Mouse (Mus musculus) adrenal gland, postnatal 25 days (tissue): Measurements from ENCODE around the gene Nudt4. TPM values are rescaled to one million over a fixed set of nuclear protein-coding genes. Genes with fewer than 3 reads are reported as not detected.
"Not testable (repeated sequence)": the region's sequence is repeated elsewhere in the genome, so short reads cannot be mapped to it uniquely, and the experiment has no call there.

Source experiments
- DNase-seq: peaks from one replicate; pipeline ENCODE4 v3.0.0; 2021; ENCODE audit warnings: mixed read lengths
- total RNA-seq: library from RNA; stranded (reverse); gene quantifications from 2 replicates; pipeline ENCODE4 v1.2.3, GENCODE M21; 2021

Gene Nudt4
- total RNA-seq, 1 experiment from 2014 or later: 146 TPM

DNA sequence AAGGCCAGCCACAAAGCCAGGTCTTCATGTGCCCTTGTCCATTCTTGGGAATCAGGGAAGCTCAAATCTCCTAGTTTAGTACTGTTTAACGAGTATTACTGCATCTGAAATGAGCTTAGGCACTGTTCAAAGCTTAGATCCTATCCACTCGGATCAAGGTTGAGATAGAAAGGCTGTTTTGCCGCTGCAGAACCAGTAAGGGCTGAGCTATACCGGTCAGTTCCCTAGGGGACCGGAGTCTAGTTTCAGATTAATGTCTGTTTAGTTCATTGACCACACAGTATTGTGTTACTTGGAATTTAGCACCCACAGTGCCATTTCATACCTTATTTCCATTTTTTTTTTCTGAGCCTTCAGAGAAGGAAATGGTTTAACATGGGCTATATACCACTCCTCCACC lies 3.6 kb upstream of the Nudt4 start:
- no peak for DNase-seq

DNA sequence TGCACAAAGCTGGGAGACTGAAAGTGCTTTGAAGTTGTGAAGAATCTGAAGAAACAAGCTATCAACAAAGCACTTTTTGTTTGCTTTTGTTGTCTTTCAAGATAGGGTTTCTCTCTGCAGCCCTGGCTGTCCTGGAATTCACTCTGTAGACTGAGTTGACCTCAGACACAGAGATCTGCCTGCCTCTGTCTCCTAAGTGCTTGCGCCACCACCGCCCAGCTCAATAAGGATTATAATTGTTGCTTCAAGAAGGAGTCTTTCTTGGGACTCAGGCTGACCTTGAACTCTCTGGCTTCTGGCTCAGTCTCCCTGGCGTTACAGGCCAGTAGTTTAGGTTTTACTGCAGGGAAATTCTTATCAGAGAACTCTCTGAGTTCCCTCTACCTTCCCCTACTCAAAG lies 2.8 kb upstream of the Nudt4 start:
- DNase-seq: no peak

DNA sequence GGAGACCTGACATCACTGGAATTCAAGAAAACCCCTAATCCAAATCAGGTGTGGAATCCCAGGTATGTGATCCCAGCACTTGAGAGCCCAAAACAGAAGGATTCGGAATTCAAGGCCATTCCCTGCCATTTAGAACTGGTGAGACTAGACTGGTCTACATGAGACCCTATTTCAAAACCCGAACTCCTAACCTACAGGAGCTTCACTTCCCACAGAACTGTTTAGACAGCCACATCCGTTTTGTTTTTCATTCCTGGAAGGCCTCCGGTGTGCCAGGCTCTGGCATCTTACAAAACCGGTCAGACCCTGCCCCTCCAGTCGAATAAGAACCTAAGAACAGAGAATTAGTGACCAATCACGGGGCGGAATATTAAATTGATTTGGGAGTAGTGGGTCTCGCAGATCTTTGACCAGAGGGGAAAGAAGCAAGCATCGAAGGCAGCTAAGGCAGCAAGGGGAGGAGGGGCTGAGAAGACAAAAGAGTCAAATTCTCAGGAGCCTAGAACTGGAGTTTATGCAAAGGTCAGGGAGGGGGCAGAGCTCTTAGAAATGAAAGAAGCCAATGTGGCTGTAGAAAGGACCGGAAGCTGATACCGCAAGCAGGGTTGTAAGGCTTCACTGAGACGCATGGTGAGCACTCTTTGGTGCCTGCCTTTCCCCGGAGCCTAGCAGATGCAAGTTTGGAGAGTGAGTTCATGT lies 1.4 kb upstream of the Nudt4 start:
- DNase-seq: no peak

DNA sequence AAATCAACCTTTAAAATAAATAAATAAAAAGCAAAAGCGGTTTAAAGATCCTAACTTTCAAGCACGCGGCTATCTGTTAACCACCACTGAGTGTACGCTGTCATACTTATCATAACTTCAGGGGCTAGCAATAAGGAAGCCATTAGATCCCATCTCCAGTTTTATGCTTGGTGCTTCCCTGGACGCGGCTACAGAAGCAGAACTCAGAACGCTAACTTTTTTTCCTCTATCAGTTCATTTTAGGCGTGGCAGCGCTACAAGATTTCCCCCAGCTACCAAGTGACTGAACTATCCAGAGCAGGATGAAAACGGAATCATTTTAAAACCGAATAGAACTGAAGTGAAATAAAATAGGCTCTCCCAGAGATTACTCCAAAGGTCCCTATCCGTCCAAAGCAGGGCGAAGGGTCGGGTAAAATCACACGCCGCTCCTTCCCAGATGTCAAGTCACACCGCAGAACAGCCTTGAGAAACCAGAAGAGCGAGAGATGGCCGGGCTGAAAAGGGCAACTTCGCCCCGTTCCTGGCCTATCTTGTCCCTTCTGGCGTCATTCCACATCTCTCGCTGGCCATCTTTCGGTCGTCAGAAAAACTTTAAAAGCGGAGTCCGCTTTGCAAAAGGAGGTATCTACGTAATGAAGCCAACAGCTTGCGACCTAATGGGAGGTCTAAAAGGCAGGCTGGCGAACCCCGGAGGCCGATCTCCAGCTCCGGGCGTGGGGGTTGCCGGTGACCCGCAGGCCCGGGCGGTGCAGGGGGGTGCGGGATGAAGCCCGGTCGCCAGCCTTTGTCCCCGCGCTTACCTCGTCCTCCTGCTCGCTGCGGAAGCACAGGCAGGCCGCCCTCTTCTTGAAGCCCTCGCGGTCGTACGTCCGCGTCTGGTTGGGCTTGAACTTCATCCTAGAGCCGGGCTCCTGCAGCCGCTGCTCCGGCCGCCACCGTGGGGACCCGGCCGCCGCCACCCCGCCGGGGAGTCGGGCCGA lies 796 bp downstream of the Nudt4 start:
- peak; percentile 49 for DNase-seq

DNA sequence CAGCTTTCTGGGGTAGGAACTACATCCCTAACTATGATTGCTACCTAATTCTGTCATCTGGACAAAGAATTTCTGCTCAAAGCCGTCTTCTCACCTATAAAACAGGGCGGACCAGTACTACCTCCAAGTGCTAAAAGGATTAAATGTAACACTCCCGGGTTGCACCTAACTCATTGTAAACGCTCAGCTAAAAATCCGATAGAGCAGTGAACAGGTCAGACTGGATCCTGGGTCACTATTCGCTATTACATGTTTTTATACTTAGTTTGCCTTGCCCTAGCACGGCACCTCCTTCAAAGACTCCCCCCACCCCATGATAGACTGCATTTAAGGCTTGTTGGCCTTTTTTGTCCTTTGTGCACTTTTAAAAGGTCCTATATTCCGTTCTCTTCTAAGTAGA lies 1.6 kb downstream of the Nudt4 start:
- no peak for DNase-seq

DNA sequence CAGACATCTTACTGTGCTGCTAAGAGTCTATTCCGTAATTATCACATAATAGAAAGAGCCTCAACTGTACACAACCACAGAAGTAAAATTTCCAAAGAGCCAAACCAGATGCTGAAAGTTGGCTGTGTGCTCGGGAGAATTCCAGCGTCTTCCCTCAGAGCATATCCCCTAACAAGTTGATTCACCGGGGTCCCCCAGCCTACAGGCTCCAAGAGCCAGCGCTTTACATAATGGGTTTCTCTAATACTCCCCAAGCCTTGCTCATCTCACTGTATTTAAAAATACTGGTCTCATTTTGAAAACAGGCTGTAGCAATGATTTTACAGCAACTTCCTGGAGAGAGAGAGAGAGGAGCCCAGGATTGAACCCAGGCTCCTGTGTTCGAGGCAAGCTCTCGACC lies 2.3 kb downstream of the Nudt4 start:
- no peak for DNase-seq

DNA sequence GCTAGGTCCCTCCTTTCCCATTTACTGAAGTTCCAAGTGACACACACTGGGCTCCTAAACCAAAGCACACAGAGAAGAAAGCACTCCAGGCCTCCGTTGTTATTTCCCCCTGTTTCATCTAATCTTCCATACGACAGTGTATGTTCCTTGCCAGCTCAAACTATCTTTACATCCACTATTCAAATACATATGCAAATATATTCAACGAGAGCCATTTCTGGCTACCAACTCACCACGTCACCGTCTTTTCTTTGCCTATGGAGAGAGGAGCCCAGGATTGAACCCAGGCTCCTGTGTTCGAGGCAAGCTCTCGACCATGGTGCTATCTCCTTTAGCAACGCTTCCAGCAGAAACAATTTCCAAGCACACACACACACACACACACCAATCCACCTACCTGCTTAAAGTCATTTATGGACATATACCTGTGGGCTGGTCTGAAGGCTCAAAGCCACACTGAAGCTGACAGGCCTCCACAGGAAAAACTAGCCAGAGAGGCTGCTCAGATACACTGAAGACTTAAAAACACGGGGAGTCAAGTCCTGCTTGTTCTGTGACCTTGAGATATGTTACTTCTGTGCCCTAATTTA lies 3.5 kb downstream of the Nudt4 start:
- no peak for DNase-seq

DNA sequence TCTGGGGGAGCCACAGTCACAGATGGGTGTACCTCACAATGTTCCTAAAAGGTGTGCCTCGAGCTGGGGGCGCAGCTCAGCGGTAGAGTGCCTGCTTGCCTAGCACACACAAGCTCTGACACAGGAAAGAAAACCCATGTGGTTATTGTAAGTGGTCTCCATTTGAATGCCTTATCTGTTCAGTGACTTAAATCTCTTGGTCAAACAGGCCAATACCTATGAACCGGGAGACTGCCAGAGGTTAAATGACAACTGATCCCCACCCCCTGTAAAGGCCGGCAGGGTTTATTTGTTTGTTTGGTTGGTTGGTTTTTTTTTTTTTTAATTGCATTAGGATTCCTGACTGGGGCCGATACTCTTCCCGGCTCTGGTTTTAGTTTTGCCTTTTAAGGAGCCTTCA lies 4.5 kb downstream of the Nudt4 start:
- no peak for DNase-seq

DNA sequence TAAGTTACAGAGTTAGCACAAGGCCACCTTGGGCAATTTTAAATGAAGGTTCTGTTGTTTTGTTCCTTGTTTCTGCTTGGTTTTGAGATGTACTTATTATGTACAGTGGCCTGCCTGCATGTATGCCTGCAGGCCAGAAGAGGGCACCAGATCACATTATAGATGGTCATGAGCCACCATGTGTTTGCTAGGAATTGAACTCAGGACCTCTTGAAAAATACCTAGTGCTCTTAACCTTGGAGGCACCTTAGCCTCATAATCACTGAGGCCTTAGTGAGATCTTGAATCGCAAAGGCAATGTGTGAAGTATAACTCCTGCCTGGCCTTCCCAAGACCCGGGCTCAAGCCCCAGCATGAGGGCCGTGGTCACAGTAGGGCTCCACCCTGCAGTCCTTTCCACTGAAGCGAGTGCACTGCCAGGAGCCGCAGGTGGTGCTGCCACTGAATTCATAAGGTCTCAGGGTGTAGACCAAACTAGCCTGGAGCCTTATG lies 6.6 kb downstream of the Nudt4 start:
- no peak for DNase-seq

DNA sequence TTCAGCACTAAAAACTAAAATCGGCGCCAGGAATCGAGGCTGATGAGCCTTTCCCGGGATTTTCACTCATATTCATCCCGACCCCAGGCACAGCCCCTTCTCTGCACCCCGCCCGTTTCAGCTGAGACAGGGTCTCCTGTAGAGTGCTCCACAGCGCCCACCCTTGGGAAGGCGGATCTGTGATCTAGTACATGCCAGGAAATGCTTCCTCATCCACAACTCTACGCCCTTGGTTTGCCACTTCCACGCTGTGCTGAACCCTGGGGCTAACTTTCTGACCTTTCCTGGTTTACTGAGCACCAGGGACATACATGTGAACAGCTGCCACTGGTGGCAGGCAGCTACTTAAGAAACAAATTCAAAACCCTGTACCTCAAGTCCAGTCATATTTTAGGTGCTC lies 8.1 kb downstream of the Nudt4 start:
- DNase-seq: no peak

DNA sequence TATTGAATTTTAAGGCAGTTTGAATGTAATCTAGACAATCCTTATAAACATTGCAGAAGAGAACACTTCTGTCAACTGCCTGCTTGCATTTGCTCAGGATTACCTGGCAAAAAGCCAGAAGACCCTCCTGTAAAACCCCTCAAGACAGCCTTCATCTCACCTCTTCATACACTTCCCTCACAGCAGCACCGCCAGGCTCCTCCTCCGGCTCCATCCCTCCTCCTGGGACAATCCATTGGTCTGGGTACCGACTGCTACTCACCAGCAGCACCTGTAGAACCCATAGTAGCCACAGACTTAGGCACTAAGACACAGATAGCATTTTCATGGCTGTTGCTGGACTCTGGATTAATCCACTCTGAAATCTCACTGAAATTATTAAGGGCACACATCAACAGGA lies 11.6 kb downstream of the Nudt4 start:
- no peak for DNase-seq

DNA sequence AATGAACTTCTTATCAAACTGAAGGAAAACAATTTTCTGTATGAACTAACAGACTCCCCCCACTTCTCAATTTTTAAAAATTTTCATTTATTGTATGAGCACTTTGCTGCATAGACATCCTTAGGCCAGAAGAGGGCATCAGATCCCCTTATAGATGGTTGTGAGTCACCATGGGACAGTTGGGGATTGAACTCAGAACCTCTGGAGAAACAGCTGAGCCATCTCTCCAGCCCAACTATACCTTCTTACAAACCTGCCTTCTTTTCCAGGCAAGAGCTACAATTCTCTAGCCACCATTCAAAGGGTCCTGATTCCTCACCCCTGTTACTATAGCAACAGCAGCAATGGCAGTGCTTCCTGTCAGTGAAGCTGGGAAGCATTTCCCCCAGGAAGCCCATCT lies 12.2 kb downstream of the Nudt4 start:
- DNase-seq: no peak

DNA sequence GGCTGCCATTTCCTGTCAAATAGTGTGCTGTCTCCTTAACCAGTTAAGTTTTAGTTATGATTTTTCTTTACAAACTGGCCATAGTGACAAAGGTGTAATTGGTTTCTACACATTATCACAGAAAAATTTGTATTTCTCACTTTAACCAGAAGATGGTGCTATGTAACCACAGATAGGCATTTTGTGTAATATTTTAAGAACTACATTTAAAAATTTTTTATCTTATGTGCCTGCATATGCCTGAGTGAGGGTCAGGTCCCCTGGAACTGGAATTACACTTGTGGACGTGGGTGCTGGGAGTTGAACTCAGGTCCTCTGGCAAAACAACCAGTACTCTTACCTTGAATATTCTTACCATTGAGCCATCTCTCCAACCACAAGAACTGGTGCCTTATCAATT lies 13.4 kb downstream of the Nudt4 start:
- DNase-seq: no peak

DNA sequence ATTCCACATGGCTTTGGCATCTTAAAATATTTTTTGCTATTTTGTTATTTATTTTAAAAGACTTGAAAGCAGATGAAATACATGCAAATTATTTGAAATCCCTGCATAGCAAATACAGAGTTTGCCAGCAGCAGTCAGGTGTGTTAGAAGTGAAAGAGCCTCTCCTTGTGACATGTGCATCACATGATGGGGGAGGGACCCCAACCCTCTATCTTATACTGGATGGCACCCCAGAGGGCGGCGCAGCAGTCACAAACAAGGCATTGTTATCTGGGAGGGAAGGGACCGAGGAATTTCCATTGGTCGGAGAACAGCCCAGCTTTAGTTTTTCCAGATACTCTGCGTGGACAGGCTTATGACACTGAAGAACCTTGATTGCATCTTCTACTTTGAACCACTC lies 14.9 kb downstream of the Nudt4 start:
- not testable (repeated sequence) for DNase-seq

DNA sequence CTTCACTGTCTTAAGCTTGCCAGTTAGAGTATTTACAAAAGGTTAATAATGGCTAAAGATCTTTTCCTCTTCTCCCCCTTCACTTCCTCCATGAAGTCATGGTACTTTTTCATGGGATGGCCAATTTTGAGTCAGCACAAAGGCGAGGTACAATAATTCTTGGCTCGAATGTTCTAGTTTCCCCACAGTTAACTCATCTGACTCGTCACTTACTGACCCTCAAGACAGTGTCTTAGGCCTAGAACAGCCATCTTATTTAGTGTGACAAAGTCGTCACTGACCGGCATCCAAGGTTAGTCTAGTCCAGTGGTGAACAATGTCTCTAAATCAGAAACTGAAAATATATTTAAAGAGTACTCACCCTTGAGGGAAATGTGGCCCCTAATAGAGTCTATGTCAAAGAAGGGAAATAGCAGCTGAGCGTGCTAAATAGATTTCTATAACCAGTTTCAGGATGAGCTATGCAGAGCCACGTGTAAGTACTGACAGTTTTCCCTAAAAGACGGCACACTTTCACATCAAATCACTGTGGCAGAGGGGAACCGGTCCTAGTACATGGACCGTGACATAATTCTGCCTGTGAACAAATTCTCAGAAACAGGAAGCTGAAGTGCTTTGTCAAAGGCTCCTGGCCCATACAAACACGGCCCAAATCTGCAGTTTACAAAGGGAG lies 15.7 kb downstream of the Nudt4 start:
- no peak for DNase-seq

DNA sequence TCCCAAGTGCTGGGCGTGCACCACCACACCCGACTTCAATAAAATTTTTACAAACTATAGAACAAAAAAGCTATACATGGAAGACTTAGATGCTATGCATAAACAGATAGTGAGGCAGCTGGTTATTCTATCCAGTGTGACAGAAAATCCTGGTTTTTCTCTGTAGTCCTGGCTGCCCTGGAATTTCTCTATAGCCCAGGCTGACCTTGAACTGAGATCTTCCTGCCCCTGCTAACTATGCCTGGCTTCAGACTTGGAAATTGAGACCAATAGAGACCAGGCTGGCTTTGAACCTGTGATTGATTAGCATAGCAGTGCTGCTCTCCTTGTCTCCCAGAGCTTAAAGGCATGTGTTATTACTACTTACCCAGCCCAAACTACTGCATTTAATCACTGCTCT lies 17.8 kb downstream of the Nudt4 start:
- no peak for DNase-seq

DNA sequence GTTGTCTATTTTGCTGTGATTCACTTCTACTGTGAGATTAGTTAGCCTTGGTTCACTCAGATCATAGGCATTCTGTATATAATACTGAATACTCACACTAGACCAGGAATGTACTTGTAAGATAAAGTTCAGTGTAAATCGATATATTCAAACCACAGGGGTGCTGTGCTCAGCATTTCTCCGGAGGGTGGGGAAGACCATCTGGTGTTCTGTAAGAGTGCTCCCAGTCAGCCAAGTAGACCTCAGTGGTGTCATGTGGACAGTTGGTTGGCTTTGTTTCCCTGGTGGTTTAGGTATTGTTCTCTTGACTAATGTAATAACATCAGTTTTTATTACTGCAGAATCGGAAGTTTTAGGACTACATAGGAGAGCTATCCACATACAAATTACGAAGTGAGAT lies 18.9 kb downstream of the Nudt4 start:
- no peak for DNase-seq

DNA sequence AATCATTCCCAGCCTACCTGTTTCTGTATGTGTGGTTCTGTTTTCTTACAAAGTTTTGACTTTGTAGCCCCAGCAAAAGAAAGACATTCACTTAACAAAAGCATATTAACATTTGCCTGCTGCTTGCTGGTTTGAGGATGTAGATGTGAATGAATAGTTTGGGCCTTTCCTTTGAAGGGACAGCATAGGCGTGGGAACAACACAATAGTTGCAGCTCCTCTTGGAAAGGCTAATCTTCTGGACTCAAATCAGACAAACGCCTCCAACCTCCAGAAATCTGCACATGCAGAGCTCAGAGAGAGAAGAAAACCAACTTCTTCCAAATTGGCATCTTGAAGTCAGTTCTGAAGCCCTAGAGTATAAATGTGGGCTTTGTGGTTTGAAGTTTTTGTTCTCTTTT lies 19.3 kb downstream of the Nudt4 start:
- DNase-seq: no peak

DNA sequence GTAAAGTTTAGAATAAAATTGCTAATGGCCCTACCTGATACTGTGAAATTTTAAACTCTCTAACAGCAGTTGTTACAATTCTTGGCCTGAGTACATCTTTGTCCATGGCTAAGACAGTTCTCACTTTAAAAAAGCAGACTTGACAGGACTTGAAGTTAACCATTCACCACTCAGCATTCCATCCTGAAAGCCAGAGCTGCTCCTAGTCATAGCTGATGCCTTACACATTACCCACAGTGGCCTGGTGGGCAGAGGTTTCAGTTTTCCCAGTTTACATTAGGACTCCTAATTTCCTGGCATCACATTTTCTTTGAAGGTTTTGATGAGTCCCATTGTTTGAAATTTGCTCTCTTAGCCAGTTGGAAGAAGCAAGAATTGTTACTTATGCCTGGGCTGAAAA lies 19.9 kb downstream of the Nudt4 start:
- DNase-seq: no peak

DNA sequence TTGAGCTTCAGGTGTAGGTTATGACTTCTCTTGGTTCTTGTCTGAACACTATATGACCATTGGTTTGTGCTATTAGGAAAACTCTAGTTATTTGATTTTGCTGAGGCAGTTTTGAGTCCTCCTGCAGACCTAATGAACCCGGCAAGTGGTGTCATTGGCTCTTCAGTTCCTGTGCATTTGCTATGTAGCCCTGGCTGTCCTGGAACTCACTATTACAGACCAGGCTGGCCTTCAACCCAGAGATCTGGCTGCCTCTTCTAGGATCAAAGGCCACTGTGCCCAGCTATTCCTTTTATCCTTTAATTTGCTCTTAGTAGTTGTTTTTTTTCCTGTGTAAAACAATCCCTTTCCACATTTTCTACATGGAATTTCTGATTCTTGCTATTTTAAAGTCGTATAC lies 20.6 kb downstream of the Nudt4 start:
- no peak for DNase-seq

DNA sequence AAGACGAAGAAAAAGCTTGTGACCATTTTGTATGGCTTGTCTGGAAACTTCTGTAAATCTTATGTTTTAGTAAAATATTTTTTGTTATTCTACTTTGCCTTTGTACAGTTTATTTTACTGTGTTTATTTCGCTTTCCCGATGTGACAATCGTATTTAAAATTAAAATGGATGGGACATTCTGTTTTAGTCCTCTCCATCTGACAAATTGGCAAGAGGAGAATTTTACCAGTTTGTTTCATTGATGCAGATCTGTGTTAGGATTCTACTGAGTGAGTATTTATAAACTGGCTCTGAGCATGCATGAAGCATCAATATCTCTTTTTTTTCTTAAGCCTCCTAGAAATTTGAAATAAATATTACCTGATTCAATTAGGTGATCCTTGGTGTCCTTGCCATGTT lies 21.0 kb downstream of the Nudt4 start:
- DNase-seq: no peak

DNA sequence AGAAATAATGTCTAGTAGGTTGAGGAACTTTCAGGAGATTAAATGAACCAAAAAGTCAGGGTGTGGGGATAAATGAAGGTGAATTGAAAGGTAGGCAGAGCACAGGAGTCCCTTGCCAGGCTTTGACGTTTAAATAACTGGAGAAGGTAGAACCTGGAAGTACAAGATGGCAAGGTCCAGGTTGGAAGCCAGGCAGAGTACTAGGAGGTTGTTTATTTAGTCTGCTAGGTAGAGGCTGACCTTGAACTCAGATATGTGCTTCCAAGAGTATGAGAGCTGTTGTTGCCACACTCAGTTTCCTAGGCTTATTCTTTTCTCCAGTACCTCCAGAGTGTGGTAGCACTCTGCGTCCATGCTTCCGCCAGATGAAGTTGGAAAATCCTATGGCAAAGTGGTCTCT lies 24.1 kb downstream of the Nudt4 start:
- no peak for DNase-seq

DNA sequence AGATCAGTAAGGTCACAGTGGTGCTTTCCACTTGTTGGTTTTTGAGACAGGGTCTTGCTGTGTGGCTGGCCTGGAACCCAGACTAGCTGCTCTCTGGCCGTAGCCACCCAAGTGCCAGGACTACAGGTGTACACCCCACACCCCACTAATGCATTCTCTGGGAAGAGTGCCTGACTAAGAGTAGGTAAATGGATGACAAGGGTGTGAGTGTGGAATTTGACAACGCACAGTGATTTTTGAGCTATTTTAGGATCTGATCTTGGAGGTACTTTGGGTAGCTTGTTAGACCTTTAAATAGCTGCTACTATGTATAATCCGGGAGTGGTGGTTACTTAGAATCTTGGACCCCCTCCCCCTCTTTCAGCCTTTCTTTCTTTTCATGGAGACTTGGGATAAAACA lies 24.7 kb downstream of the Nudt4 start:
- no peak for DNase-seq
